Mouse (Mus musculus) intestine, postnatal 0 days (tissue): ENCODE data around the gene Fubp3. TPM values are rescaled to one million over a fixed set of nuclear protein-coding genes. Genes with fewer than 3 reads are reported as not detected.
A peak's percentile ranks its signal among the peaks of the same experiment; 100 is the strongest.

Source experiments
- ATAC-seq: fragments of 200-750 bp; cut with Nextera tagmentation; 2 replicates; pipeline ENCODE4 v1.8.0; 2017; ENCODE audit warnings: mild to moderate bottlenecking, moderate TSS enrichment, moderate library complexity
- H3K27ac ChIP-seq: fragments of 300-500 bp; sonication (generic); 2 replicates; pipeline ENCODE4 v1.5.1; 2014; ENCODE audit warnings: mild to moderate bottlenecking, low read depth, low read length, moderate library complexity
- H3K27me3 ChIP-seq: fragments of 300-500 bp; sonication (generic); replicated peaks from 2 replicates; pipeline ENCODE4 v1.6.1; 2014; ENCODE audit warnings: low read length, mixed read lengths; ENCODE audit not compliant: control insufficient read depth, insufficient read depth
- H3K36me3 ChIP-seq: fragments of 300-500 bp; sonication (generic); 2 replicates; pipeline ENCODE4 v1.6.1; 2014; ENCODE audit warnings: mild to moderate bottlenecking, moderate library complexity; ENCODE audit not compliant: control insufficient read depth, insufficient read depth
- H3K4me1 ChIP-seq: fragments of 300-500 bp; sonication (generic); replicated peaks from 2 replicates; pipeline ENCODE4 v1.6.1; 2014; ENCODE audit warnings: antibody characterized with exemption, low read length, mixed read lengths; ENCODE audit not compliant: control insufficient read depth, insufficient read depth
- H3K4me2 ChIP-seq: fragments of 300-500 bp; sonication (generic); replicated peaks from 2 replicates; pipeline ENCODE4 v1.6.1; 2014; ENCODE audit warnings: low read depth, mild to moderate bottlenecking, moderate library complexity
- H3K4me3 ChIP-seq: fragments of 300-500 bp; sonication (generic); 2 replicates; pipeline ENCODE4 v1.5.1; 2014; ENCODE audit warnings: low read depth, low read length
- H3K9ac ChIP-seq: fragments of 300-500 bp; sonication (generic); 2 replicates; pipeline ENCODE4 v1.6.1; 2014; ENCODE audit warnings: mild to moderate bottlenecking, low read depth, low read length
- H3K9me3 ChIP-seq: fragments of 300-500 bp; sonication (generic); 2 replicates; pipeline ENCODE4 v1.6.1; 2016; ENCODE audit warnings: mixed run types; ENCODE audit not compliant: control insufficient read depth
- CTCF ChIP-seq: sonication (generic); IDR thresholded peaks from 2 replicates; pipeline ENCODE4 v1.5.1; 2016; ENCODE audit warnings: low read depth, mild to moderate bottlenecking, control low read depth, antibody characterized with exemption, moderate library complexity
- WGBS: fragments of 180-500 bp; shearing (Covaris S2); extraction: QIAGEN DNeasy Blood & Tissue Kit; methylation state at CpG from one replicate; pipeline ENCODE4 v1.1.7; 2014; 5-methylcytosine and 5-hydroxymethylcytosine counted together
- polyA plus RNA-seq: library from polyadenylated mRNA; unstranded; fragments of >200 nt; fragmentation: Nextera tagmentation; extraction: Ambion mirVana; gene quantifications from 2 replicates; pipeline ENCODE4 v1.2.1, GENCODE M21; 2015

Fubp3 gene
- polyA plus RNA-seq, 1 experiment from 2014 or later = 40.8 TPM

DNA sequence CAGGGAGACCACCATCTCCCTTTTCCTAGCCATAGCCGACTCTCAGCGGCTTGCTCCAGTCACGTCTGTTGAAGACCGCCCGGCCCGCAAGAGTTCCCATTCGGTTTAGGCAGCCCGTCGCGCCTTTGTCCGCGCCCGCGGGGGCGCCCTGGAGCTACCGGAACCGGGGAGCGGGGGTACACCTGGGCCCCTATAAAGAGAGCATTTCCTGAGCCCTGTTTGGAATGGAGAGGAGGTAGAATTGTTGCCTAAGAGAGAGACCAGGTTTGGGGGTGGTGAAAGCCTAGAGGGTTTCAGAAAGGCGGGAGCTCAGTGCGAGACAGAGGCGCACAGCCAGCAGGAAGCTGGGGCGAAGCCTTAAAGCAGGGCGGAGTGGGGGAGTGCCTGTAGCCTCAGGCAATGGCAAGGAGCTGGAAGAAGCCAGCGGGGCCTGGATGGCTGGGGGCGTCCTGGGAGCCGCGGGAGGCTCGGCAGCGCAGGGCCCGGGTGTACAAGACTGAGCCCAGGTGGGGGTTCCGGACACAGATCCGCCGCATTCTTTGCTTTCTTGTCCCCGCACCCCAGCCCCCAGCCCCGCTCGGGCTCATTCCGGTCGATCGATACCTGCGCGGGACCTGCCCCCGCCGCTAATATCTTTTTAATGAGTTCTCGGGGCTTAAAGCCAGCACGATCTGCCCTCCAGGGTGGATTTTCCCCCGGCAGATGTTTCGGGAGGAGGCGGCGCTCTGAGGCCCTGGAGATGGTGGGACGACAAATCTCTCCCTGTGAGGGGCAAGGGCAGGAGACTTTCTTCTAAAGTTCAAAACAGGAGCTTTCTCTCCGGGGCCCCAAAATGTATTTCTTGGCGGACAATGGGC lies 63.1 kb downstream of the Fubp3 start:
- H3K36me3 ChIP-seq = no peaks in the 10 kb centered on the region
- no peaks in the 10 kb centered on the region for H3K4me1 ChIP-seq
- ATAC-seq = no peak
- no peak for TF ChIP-seq CTCF
- no peak overlapping the region for H3K9ac ChIP-seq
- H3K4me2 ChIP-seq = peak overlapping the region; percentile 27
- H3K4me3 ChIP-seq = peak overlapping the region; percentile 9
- H3K27ac ChIP-seq = no peak overlapping the region
- WGBS = 1% methylated on average over 51 of the region's 52 CpGs
- H3K27me3 ChIP-seq = peaks cover 90% of the 10 kb centered on the region
- H3K9me3 ChIP-seq = no peaks in the 10 kb centered on the region

DNA sequence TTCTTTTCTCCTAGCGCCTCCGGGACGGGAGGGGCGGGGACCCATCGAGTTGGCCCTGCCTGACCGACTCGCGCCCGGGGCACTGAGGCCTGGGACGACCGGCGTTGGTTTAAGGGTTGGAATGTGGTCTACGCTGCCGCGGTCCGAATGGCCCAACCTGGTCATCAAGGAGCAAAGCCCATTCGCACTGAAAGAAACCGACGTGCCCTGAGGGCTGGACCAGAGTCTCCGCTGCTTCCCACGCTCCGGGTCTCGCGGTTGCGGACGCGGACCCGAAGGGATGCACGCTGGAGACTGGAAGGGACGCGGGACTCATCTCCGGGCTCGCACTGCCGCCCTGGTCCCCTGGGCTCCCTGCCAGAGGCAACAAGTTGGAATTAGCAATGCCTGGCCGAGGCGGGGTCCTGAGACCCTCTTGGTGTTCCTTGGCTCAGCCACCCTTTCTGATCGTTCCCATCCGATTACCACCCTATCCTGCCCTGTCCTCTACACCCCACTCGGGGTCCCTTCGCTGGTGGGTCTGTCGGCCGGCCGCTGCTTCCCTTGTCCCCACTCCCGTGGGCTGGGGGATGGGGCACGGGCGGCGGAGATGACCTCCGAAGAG lies 63.8 kb downstream of the Fubp3 start:
- H3K27me3 ChIP-seq = peaks cover 97% of the 10 kb centered on the region
- H3K4me1 ChIP-seq = no peaks in the 10 kb centered on the region
- WGBS = under 1% methylated on average over 44 of the region's 48 CpGs
- no peaks in the 10 kb centered on the region for H3K36me3 ChIP-seq
- no peak for ATAC-seq
- H3K4me3 ChIP-seq = peak overlapping the region; percentile 9
- no peak overlapping the region for H3K27ac ChIP-seq
- H3K4me2 ChIP-seq = peak overlapping the region; percentile 27
- no peaks in the 10 kb centered on the region for H3K9me3 ChIP-seq
- no peak for TF ChIP-seq CTCF
- no peak overlapping the region for H3K9ac ChIP-seq

DNA sequence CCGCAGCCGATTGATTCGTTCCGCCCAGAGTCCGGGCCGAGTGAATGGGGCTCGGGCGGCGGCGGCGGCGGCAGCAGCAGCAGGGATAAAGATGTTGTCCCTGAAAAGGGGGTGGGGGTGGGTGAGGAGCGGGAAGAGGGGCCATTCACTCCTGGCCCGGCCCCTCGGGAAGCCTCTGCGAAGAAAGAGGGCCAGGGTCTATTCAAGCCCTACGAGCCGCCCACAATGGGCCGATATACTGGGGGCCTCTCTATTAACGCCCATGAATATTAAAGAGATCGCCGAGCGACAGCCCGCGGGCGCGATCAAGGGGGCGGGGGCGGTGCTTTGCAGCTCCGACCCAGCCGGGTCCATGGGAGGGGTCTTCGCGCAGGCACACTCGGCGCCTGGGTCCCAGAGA lies 64.3 kb downstream of the Fubp3 start:
- WGBS = under 1% methylated on average over 35 of the region's 35 CpGs
- no peaks in the 10 kb centered on the region for H3K4me1 ChIP-seq

DNA sequence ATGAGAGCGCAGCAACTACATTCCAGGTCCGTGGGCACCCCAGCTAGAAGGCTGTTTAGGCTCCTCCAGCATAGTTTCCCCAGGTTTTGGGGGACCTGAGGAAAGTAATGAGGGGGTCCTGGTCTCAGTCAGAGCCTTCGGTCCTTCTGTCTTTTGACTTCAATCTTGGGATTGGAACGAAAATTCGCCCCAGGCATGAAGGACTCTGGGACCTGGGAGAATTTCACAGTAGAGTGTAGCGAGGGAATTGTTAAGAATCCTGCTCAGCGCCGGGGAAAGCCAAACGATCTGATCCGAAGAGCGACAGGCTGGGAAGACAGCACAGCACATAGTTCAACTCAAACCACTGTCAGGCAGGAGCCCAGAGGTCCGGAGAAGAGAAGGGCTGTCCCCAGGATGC lies 64.9 kb downstream of the Fubp3 start:
- 3% methylated on average over 12 of the region's 12 CpGs for WGBS
- no peak for TF ChIP-seq CTCF
- H3K9me3 ChIP-seq = no peaks in the 10 kb centered on the region
- peak overlapping the region; percentile 9 for H3K4me3 ChIP-seq
- no peaks in the 10 kb centered on the region for H3K36me3 ChIP-seq
- H3K27me3 ChIP-seq = peaks cover 99% of the 10 kb centered on the region
- H3K4me2 ChIP-seq = no peak overlapping the region
- no peak for ATAC-seq
- no peaks in the 10 kb centered on the region for H3K4me1 ChIP-seq
- H3K9ac ChIP-seq = no peak overlapping the region
- no peak overlapping the region for H3K27ac ChIP-seq

More for the DNA sequence above, 64.3 kb downstream of the Fubp3 start:
- TF ChIP-seq CTCF = no peak
- H3K27ac ChIP-seq = no peak overlapping the region
- peak overlapping the region; percentile 9 for H3K4me3 ChIP-seq
- peaks cover 99% of the 10 kb centered on the region for H3K27me3 ChIP-seq
- H3K9ac ChIP-seq = no peak overlapping the region
- H3K9me3 ChIP-seq = no peaks in the 10 kb centered on the region
- H3K4me2 ChIP-seq = peak overlapping the region; percentile 27
- H3K36me3 ChIP-seq = no peaks in the 10 kb centered on the region
- no peak for ATAC-seq

DNA sequence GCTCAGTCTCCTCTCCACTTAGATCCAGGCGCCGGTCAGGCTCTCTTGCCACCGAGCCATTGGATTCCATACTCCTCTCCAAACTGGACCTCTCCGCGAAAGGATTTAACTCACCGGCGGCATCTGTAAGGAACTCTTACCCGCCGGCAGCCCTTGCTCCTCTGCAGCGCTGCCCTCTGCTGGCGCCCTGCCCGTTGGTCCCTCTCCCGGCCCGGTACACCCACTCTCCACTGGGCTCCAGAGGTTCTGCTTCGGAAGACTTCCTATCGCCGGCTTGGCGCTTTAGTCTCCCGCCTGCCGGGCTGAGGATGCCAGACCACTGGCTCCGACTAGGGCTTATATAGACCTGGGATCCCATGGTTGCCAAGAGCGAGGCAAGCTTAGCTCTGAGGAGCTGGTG lies 65.4 kb downstream of the Fubp3 start:
- no peak for ATAC-seq
- Histone ChIP-seq H3K4me3 (peak overlapping the region; percentile 9; the same call in 1 of the 2 replicates), H3K4me1 (no peaks in the 10 kb centered on the region), H3K27ac (no peak overlapping the region), H3K9me3 (no peaks in the 10 kb centered on the region), H3K9ac (no peak overlapping the region), H3K36me3 (no peaks in the 10 kb centered on the region), H3K27me3 (peaks cover 99% of the 10 kb centered on the region), H3K4me2 (no peak overlapping the region)
- under 1% methylated on average over 22 of the region's 22 CpGs for WGBS
- peak; percentile 63 for TF ChIP-seq CTCF

DNA sequence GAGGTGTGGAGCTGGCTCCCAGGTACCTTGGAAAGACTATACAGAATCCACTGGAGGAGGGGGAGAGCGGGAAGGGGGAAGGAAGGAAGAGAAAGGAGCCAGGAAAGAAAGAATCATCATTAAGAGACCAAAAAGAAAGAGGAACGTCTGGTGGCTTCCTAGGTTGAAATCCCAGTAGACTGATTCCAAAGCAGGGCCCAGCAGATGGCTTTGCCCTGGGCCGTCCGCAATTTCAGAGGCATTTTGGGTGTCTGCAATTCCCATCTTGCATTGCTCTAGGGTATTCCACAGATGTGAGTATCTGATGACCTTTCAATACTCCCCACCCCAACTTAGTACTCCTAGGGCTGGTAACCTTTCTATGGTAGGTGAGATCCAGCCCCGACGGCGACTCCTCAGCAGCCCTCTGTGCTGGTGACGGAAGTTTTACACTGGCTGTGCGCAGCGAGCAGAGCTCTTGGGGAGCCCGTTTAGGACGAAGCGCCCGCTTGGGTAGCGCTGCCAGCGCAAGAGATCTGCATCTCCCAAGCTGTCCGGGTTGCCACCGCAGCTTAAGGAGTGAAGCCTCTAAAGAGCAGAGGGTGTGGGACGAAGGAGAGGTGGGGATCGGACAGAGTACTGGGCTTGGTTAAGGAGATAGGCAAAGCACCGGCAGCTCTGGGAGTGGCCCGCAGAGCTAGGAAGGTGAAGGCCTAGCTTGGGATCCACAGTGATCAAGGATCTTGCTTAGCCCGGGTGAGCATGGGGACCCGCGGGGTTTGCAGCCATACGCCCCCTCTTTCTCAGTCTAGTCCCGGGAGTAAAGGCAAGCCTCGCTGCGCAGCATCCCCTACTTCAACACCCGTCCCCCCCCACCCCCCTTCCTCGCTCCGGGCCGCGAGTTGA lies 66.4 kb downstream of the Fubp3 start:
- Histone ChIP-seq H3K4me3 (0 out of 2 replicates have a peak overlapping the region, but pooled peaks have one; percentile 12), H3K4me2 (no peak overlapping the region), H3K27ac (no peak overlapping the region), H3K9me3 (no peaks in the 10 kb centered on the region), H3K4me1 (no peaks in the 10 kb centered on the region), H3K36me3 (no peaks in the 10 kb centered on the region), H3K27me3 (peaks cover 100% of the 10 kb centered on the region), H3K9ac (no peak overlapping the region)
- ATAC-seq = no peak
- WGBS = 3% methylated on average over 34 of the region's 34 CpGs
- no peak for TF ChIP-seq CTCF
